Mouse (Mus musculus) yolk sac, embryonic 10.5 days (tissue): ENCODE measurements around the gene Dvl1.

ENCODE experiments used
- DNase-seq: peaks from one replicate; pipeline ENCODE4 v3.0.0-alpha.2; 2017; ENCODE audit warnings: low spot score

The Dvl1 gene

GRCm38 (mm10) chr4:155840076-155841002, 6.9 kb upstream of the Dvl1 start:
- no peak for DNase-seq

GRCm38 (mm10) chr4:155841003-155841454, 6.2 kb upstream of the Dvl1 start:
- peak; percentile 64 for DNase-seq

GRCm38 (mm10) chr4:155841651-155842270, 5.4 kb upstream of the Dvl1 start:
- no peak for DNase-seq

- no peak for DNase-seq
Measured at GRCm38 (mm10) chr4:155843231-155843630, 4.0 kb upstream of the Dvl1 start.

- peak; percentile 55 for DNase-seq
Measured at GRCm38 (mm10) chr4:155847591-155848352, 570 bp downstream of the Dvl1 start.

GRCm38 (mm10) chr4:155848434-155849095, 1.4 kb downstream of the Dvl1 start:
- DNase-seq = peak; percentile 80

GRCm38 (mm10) chr4:155849391-155849790, 2.2 kb downstream of the Dvl1 start:
- DNase-seq = no peak

- no peak for DNase-seq
Measured at GRCm38 (mm10) chr4:155849792-155850451, 2.7 kb downstream of the Dvl1 start.

GRCm38 (mm10) chr4:155851368-155851767, 4.2 kb downstream of the Dvl1 start:
- no peak for DNase-seq

GRCm38 (mm10) chr4:155851951-155852411, 4.8 kb downstream of the Dvl1 start:
- no peak for DNase-seq

GRCm38 (mm10) chr4:155853421-155853820, 6.2 kb downstream of the Dvl1 start:
- DNase-seq = no peak

GRCm38 (mm10) chr4:155854991-155855390, 7.8 kb downstream of the Dvl1 start:
- no peak for DNase-seq

- no peak for DNase-seq
Measured at GRCm38 (mm10) chr4:155856071-155856470, 8.9 kb downstream of the Dvl1 start.

GRCm38 (mm10) chr4:155856881-155857280, 9.7 kb downstream of the Dvl1 start:
- DNase-seq = no peak

- DNase-seq = peak; percentile 74
Measured at GRCm38 (mm10) chr4:155859318-155859717, 12.1 kb downstream of the Dvl1 start.

GRCm38 (mm10) chr4:155861787-155862186, 14.6 kb downstream of the Dvl1 start:
- no peak for DNase-seq

GRCm38 (mm10) chr4:155863001-155863400, 15.8 kb downstream of the Dvl1 start, which contains the start of gene Tas1r3:
Gene Tas1r3 (minus strand): TSS chr4:155863362.
- DNase-seq = no peak

- no peak for DNase-seq
Measured at GRCm38 (mm10) chr4:155868614-155869298, 21.6 kb downstream of the Dvl1 start.

GRCm38 (mm10) chr4:155869317-155870033, 22.3 kb downstream of the Dvl1 start, which contains the start of the genes Cptp and Ints11:
Gene Cptp (minus strand): TSS chr4:155869440.
Gene Ints11 (plus strand): TSS chr4:155869546.
- peak; percentile 97 for DNase-seq

GRCm38 (mm10) chr4:155871404-155871803, 24.2 kb downstream of the Dvl1 start:
- DNase-seq = no peak
